ENCODE assay signal across 18 mouse cellular contexts in the genomic region with DNA sequence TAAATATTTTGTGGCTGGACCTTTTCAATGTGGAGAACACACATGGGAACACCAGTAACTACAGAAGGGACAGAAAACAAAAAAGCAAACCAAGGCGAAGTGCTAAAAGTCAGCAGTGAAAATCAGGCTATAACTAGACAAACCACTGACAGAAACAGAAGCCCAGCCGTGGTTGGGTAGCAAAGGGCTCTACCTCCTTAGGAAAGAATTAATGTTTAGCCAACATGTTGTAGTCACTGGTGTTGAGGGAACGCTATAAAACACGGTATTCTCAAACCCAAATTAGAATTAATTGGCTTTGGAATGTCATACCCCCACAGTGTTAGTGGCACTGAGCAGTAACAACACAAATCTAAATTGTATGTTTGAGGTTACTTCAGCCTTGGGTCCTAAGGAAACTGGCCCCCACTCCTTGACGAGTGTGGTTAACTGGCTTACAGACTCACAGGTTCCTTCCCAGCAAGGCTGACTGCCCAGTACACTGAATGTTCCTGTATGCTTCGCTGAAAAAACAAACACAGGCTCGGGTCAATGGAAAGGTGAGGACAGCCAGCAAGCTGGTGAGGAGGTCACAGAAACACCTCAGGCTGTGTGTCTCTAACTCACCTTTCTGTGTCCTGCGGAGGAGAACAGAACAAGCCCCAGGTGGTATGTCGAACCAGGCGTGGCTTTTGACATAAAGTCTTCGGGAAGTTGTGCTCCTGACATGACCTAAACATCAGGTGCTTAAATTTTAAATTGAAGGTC.
DNase-seq lines count a peak whose midpoint lies in the region; ATAC-seq and TF ChIP-seq lines count a peak whose summit lies in the region.
"Had no signal": no experiment of that assay in that cellular context is flagged by ENCODE, and none has a peak within 500 bp of the region (broad histone marks: within the 10 kb centered on the region; RNA-seq: fewer than 3 reads in every experiment).

No protein-coding gene starts in this region.

- TF ChIP-seq POLR2A in liver, adult 2 months (IDR thresholded peaks at IDR 0.05; ENCODE audit: extremely low read depth, insufficient read depth, low read length), result no peak

- H3K9ac ChIP-seq in liver, adult 2 months (ENCODE audit: low read depth, low read length), result peak overlapping the region; percentile 66
- H3K9ac ChIP-seq in liver, embryonic 11.5 days (ENCODE audit: low read depth, low read length), result no peak overlapping the region
- H3K9ac ChIP-seq in kidney, embryonic 15.5 days, result no peak overlapping the region
- peak overlapping the region; percentile 37; the same call in 1 of the 2 replicates for H3K9ac ChIP-seq in liver, postnatal 0 days (replicated peaks)
- H3K9ac ChIP-seq: forebrain, embryonic 15.5 days; heart, embryonic 13.5 days; lung, embryonic 15.5 days; midbrain, embryonic 15.5 days had no signal

- WGBS in liver, adult 2 months, result 22% methylated on average over 11 of the region's 11 CpGs
- WGBS in liver, embryonic 11.5 days, result 64% methylated on average over 11 of the region's 11 CpGs
- 42% methylated on average over 11 of the region's 11 CpGs for WGBS in kidney, embryonic 15.5 days
- 49% methylated on average over 11 of the region's 11 CpGs for WGBS in liver, postnatal 0 days (ENCODE audit: insufficient replicate concordance)

- no peaks in the 10 kb centered on the region for H3K27me3 ChIP-seq in liver, adult 2 months (ENCODE audit: control insufficient read depth, insufficient read depth, low read length)
- H3K27me3 ChIP-seq in liver, embryonic 11.5 days (replicated peaks; ENCODE audit: control insufficient read depth, insufficient read depth, low read length), result no peaks in the 10 kb centered on the region
- no peaks in the 10 kb centered on the region for H3K27me3 ChIP-seq in kidney, embryonic 15.5 days
- H3K27me3 ChIP-seq in liver, postnatal 0 days (ENCODE audit: insufficient read depth, low read length), result no peaks in the 10 kb centered on the region
- H3K27me3 ChIP-seq: forebrain, embryonic 15.5 days; heart, embryonic 13.5 days; lung, embryonic 15.5 days; midbrain, embryonic 15.5 days had no signal

- no peak overlapping the region for H3K4me2 ChIP-seq in liver, embryonic 11.5 days
- 0 out of 2 replicates have a peak overlapping the region, but pooled peaks have one; percentile 1 for H3K4me2 ChIP-seq in kidney, embryonic 15.5 days
- no peak overlapping the region for H3K4me2 ChIP-seq in liver, postnatal 0 days (ENCODE audit: low read depth, low read length)
- H3K4me2 ChIP-seq: forebrain, embryonic 15.5 days; heart, embryonic 13.5 days; lung, embryonic 15.5 days; midbrain, embryonic 15.5 days had no signal

- DNase-seq in liver, adult 2 months (ENCODE audit: extremely low read depth, low read depth, low spot score), result peak; percentile 98
- DNase-seq in liver, embryonic 11.5 days (ENCODE audit: low spot score), result no peak
- peak; percentile 4 for DNase-seq in ZHBTc4 (ENCODE audit: low read depth, low spot score)
- DNase-seq in liver, postnatal 0 days, result peak; percentile 48
- no peak for DNase-seq in heart, postnatal 14 days
- DNase-seq in gastrocnemius, postnatal 14 days, result no peak
- DNase-seq in adrenal gland, adult 18-20 months (ENCODE audit: low spot score in 2 of 2), result no peak
- DNase-seq: adrenal gland, adult 8-10 months; cerebellum, adult 11 months; cerebellum, postnatal 25 days; retina, postnatal 1 day had no signal

- peak overlapping the region; percentile 92 for H3K27ac ChIP-seq in liver, adult 2 months (replicated peaks; ENCODE audit: insufficient read depth, low read depth, low read length)
- H3K27ac ChIP-seq in liver, embryonic 11.5 days (ENCODE audit: low read depth, low read length), result no peak overlapping the region
- peak overlapping the region; percentile 14 for H3K27ac ChIP-seq in kidney, embryonic 15.5 days
- H3K27ac ChIP-seq in liver, postnatal 0 days (ENCODE audit: low read depth), result peak overlapping the region; percentile 87
- H3K27ac ChIP-seq: forebrain, embryonic 15.5 days; heart, embryonic 13.5 days; lung, embryonic 15.5 days; midbrain, embryonic 15.5 days had no signal

- TF ChIP-seq EP300 in liver, postnatal 0 days (IDR thresholded peaks at IDR 0.05; ENCODE audit: low read depth), result peak; percentile 43

- intact Hi-C loops in heart, postnatal 14 days (cut with DNase I), result no loop called here
- intact Hi-C loops in gastrocnemius, postnatal 14 days (cut with DNase I; ENCODE audit: low total_unique reads), result no loop called here

- no peak for ATAC-seq in liver, embryonic 11.5 days (replicated peaks; ENCODE audit: low FRiP score)
- peak; percentile 91 for ATAC-seq in kidney, embryonic 15.5 days (replicated peaks; ENCODE audit: low FRiP score)
- ATAC-seq in liver, postnatal 0 days, result peak; percentile 92
- ATAC-seq: forebrain, embryonic 15.5 days; midbrain, embryonic 15.5 days had no signal

- peaks cover 23% of the 10 kb centered on the region for H3K4me1 ChIP-seq in liver, adult 2 months (ENCODE audit: control insufficient read depth, insufficient read depth, low read length)
- H3K4me1 ChIP-seq in liver, embryonic 11.5 days (replicated peaks; ENCODE audit: control insufficient read depth, insufficient read depth, low read length), result no peaks in the 10 kb centered on the region
- 0 out of 2 replicates have a peak, but pooled peaks cover 4% of the 10 kb centered on the region for H3K4me1 ChIP-seq in kidney, embryonic 15.5 days
- H3K4me1 ChIP-seq in liver, postnatal 0 days (ENCODE audit: insufficient read depth), result peaks cover 6% of the 10 kb centered on the region; the same call in 1 of the 2 replicates
- H3K4me1 ChIP-seq: forebrain, embryonic 15.5 days; lung, embryonic 15.5 days; midbrain, embryonic 15.5 days had no signal

- H3K9me3 ChIP-seq in liver, embryonic 11.5 days (ENCODE audit: control insufficient read depth, low read length), result no peaks in the 10 kb centered on the region
- no peaks in the 10 kb centered on the region for H3K9me3 ChIP-seq in kidney, embryonic 15.5 days (replicated peaks)
- H3K9me3 ChIP-seq in liver, postnatal 0 days (ENCODE audit: low read length), result peaks cover 2% of the 10 kb centered on the region; the same call in 1 of the 2 replicates
- H3K9me3 ChIP-seq: forebrain, embryonic 15.5 days; heart, embryonic 13.5 days; lung, embryonic 15.5 days had no signal

- H3K79me2 ChIP-seq in liver, adult 2 months (ENCODE audit: control insufficient read depth, insufficient read depth, low read length), result no peaks in the 10 kb centered on the region

- H3K36me3 ChIP-seq in liver, adult 2 months (ENCODE audit: control insufficient read depth, insufficient read depth, low read length), result no peaks in the 10 kb centered on the region
- H3K36me3 ChIP-seq in liver, embryonic 11.5 days (ENCODE audit: control insufficient read depth, insufficient read depth, low read length), result no peaks in the 10 kb centered on the region
- H3K36me3 ChIP-seq in kidney, embryonic 15.5 days, result no peaks in the 10 kb centered on the region
- no peaks in the 10 kb centered on the region for H3K36me3 ChIP-seq in liver, postnatal 0 days (replicated peaks; ENCODE audit: insufficient read depth, low read length)
- H3K36me3 ChIP-seq: forebrain, embryonic 15.5 days; G1E; heart, embryonic 13.5 days; lung, embryonic 15.5 days; midbrain, embryonic 15.5 days had no signal

- no peak overlapping the region for H3K4me3 ChIP-seq in liver, adult 2 months (ENCODE audit: insufficient read depth, low read depth, low read length)
- H3K4me3 ChIP-seq in liver, embryonic 11.5 days (ENCODE audit: low read depth, low read length), result no peak overlapping the region
- no peak overlapping the region for H3K4me3 ChIP-seq in kidney, embryonic 15.5 days (replicated peaks)
- no peak overlapping the region for H3K4me3 ChIP-seq in liver, postnatal 0 days (ENCODE audit: low read depth, low read length)
- H3K4me3 ChIP-seq: erythroblast, embryonic 14.5 days; forebrain, embryonic 15.5 days; heart, embryonic 13.5 days; lung, embryonic 15.5 days; midbrain, embryonic 15.5 days had no signal

- no peak for TF ChIP-seq CTCF in liver, adult 2 months (IDR thresholded peaks at IDR 0.05; ENCODE audit: low read depth, low read length)
- no peak for TF ChIP-seq CTCF in liver, postnatal 0 days (IDR thresholded peaks at IDR 0.05; ENCODE audit: low read depth)

Comparison
In these comparisons a context has a peak if more than half of its experiments do, and no peak if none do; other contexts are left out.
1. DNase-seq: peak in liver, adult 2 months (single experiment), ZHBTc4 (single experiment) and liver, postnatal 0 days (single experiment); none in liver, embryonic 11.5 days (single experiment), heart, postnatal 14 days (0 of 2), gastrocnemius, postnatal 14 days (single experiment) and adrenal gland, adult 18-20 months (0 of 2).
2. H3K9ac ChIP-seq: peak in liver, adult 2 months (single experiment) and liver, postnatal 0 days (single experiment); none in liver, embryonic 11.5 days (single experiment) and kidney, embryonic 15.5 days (single experiment).